Mouse (Mus musculus) heart, postnatal 0 days (tissue): ENCODE results near the gene Hook1.

Experiments used
- CTCF ChIP-seq: IDR thresholded peaks from 2 replicates; pipeline ENCODE4 v1.5.1; 2016; ENCODE audit warnings: antibody characterized with exemption, control low read depth, low read depth
- EP300 ChIP-seq: IDR thresholded peaks from 2 replicates; pipeline ENCODE4 v1.6.1; 2016; ENCODE audit warnings: antibody characterized with exemption, low read depth

GRCm38 (mm10) chr4:96016875-96017274, 49.8 kb downstream of the Hook1 start:
- TF ChIP-seq CTCF (no peak), EP300 (no peak)
